Mouse (Mus musculus) intestine, embryonic 16.5 days (tissue): Measurements from ENCODE around the gene Glyr1. TPM values are rescaled to one million over a fixed set of nuclear protein-coding genes. Genes with fewer than 3 reads are reported as not detected.
A peak's percentile ranks its signal among the peaks of the same experiment; 100 is the strongest.

Experiments
- ATAC-seq: fragments of 200-750 bp; cut with Nextera tagmentation; 2 replicates; pipeline ENCODE4 v1.8.0; 2017; ENCODE audit warnings: moderate TSS enrichment, moderate library complexity
- H3K27ac ChIP-seq: fragments of 300-500 bp; sonication (generic); 2 replicates; pipeline ENCODE4 v1.5.1; 2014; ENCODE audit warnings: mild to moderate bottlenecking, low read length
- H3K27me3 ChIP-seq: fragments of 300-500 bp; sonication (generic); replicated peaks from 2 replicates; pipeline ENCODE4 v1.6.1; 2014; ENCODE audit warnings: low read length, control low read depth, mixed read lengths; ENCODE audit not compliant: control insufficient read depth, insufficient read depth
- H3K36me3 ChIP-seq: fragments of 300-500 bp; sonication (generic); 2 replicates; pipeline ENCODE4 v1.6.1; 2014; ENCODE audit warnings: low read length, control low read depth; ENCODE audit not compliant: control insufficient read depth, insufficient read depth
- H3K4me1 ChIP-seq: fragments of 300-500 bp; sonication (generic); 2 replicates; pipeline ENCODE4 v1.6.1; 2014; ENCODE audit warnings: low read length, control low read depth, mixed read lengths; ENCODE audit not compliant: control insufficient read depth, insufficient read depth
- H3K4me2 ChIP-seq: fragments of 300-500 bp; sonication (generic); 2 replicates; pipeline ENCODE4 v1.6.1; 2014; ENCODE audit warnings: low read depth, low read length, control low read depth
- H3K4me3 ChIP-seq: fragments of 300-500 bp; sonication (generic); 2 replicates; pipeline ENCODE4 v1.5.1; 2014; ENCODE audit warnings: mild to moderate bottlenecking, low read length
- H3K9ac ChIP-seq: fragments of 300-500 bp; sonication (generic); 2 replicates; pipeline ENCODE4 v1.6.1; 2014; ENCODE audit warnings: low read depth, low read length
- H3K9me3 ChIP-seq: fragments of 300-500 bp; sonication (generic); 2 replicates; pipeline ENCODE4 v1.6.1; 2016; ENCODE audit warnings: low read length, control low read depth; ENCODE audit not compliant: control insufficient read depth
- WGBS: fragments of 180-500 bp; shearing (Covaris S2); extraction: QIAGEN DNeasy Blood & Tissue Kit; methylation state at CpG from one replicate; pipeline ENCODE4 v1.1.7; 2014; 5-methylcytosine and 5-hydroxymethylcytosine counted together
- polyA plus RNA-seq: library from polyadenylated mRNA; unstranded; fragments of >200 nt; fragmentation: Nextera tagmentation; extraction: Ambion mirVana; gene quantifications from 2 replicates; pipeline ENCODE4 v1.2.1, GENCODE M21; 2015

Glyr1 gene
- polyA plus RNA-seq, 1 experiment from 2014 or later = 140 TPM

DNA sequence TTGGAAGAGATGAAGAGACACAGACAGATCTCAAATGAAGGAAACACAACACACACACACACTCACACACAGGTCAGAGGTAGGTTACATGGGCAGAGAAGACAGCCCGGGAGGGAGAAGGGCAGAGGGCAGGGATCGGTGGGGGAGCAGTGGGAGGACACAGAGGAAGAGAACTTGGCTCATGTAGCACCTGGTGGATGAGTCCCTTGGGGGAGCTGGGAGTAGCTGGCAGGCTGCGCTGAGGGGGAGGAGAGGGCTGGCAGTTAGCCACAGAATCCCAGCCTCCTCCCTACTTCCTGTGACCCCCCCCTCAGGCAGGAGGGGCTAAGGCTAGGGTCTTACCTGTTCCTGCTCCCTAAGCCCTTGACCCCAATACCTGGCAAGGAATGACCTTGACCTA lies 52.1 kb downstream of the Glyr1 start, which contains the start of gene Sept12:
Gene Sept12 (minus strand): TSS at position 300 of the 400 bp plus-strand sequence.
- no peak within 1 kb of the TSS for H3K4me2 ChIP-seq
- H3K36me3 ChIP-seq = no peaks in the 10 kb centered on the region
- no peak within 1 kb of the TSS for H3K4me3 ChIP-seq
- H3K9me3 ChIP-seq = no peaks in the 10 kb centered on the region
- H3K27me3 ChIP-seq = no peaks in the 10 kb centered on the region
- H3K9ac ChIP-seq = no peak within 1 kb of the TSS
- WGBS = 21% methylated on average over 3 of the region's 3 CpGs
- no peak; the same call in 1 of the 2 replicates for ATAC-seq
- peaks cover 13% of the 10 kb centered on the region; the same call in 1 of the 2 replicates for H3K4me1 ChIP-seq
- H3K27ac ChIP-seq = no peak within 1 kb of the TSS

GRCm38 (mm10) chr16:4993276-4993675 lies 56.4 kb downstream of the Glyr1 start:
- Histone ChIP-seq H3K9ac (no peak overlapping the region), H3K27me3 (no peaks in the 10 kb centered on the region), H3K4me1 (peaks cover 8% of the 10 kb centered on the region; the same call in 1 of the 2 replicates), H3K4me2 (no peak overlapping the region), H3K9me3 (no peaks in the 10 kb centered on the region), H3K4me3 (no peak overlapping the region), H3K36me3 (no peaks in the 10 kb centered on the region), H3K27ac (no peak overlapping the region)
- no peak for ATAC-seq
- WGBS = 90% methylated on average over 4 of the region's 4 CpGs

- no peaks in the 10 kb centered on the region for H3K36me3 ChIP-seq
- no peak overlapping the region for H3K9ac ChIP-seq
- no peaks in the 10 kb centered on the region for H3K9me3 ChIP-seq
- H3K27ac ChIP-seq = no peak overlapping the region
- H3K27me3 ChIP-seq = no peaks in the 10 kb centered on the region
- no peak for ATAC-seq
- 92% methylated on average over 12 of the region's 12 CpGs for WGBS
- no peak overlapping the region for H3K4me2 ChIP-seq
- no peaks in the 10 kb centered on the region for H3K4me1 ChIP-seq
- H3K4me3 ChIP-seq = no peak overlapping the region
These were observed 64.9 kb downstream of the Glyr1 start for GRCm38 (mm10) chr16:4984717-4985116.

- WGBS = 68% methylated on average over 4 of the region's 4 CpGs
- no peaks in the 10 kb centered on the region; the same call in 1 of the 2 replicates for H3K4me1 ChIP-seq
- H3K4me3 ChIP-seq = no peak overlapping the region
- H3K4me2 ChIP-seq = no peak overlapping the region
- no peak overlapping the region for H3K9ac ChIP-seq
- H3K9me3 ChIP-seq = no peaks in the 10 kb centered on the region
- no peaks in the 10 kb centered on the region for H3K27me3 ChIP-seq
- peak; percentile 69; the same call in 1 of the 2 replicates for ATAC-seq
- no peak overlapping the region for H3K27ac ChIP-seq
- H3K36me3 ChIP-seq = no peaks in the 10 kb centered on the region
These were observed 69.8 kb downstream of the Glyr1 start for GRCm38 (mm10) chr16:4979755-4980380.

- Histone ChIP-seq H3K27ac (no peak overlapping the region), H3K9ac (no peak overlapping the region), H3K4me3 (no peak overlapping the region), H3K4me1 (no peaks in the 10 kb centered on the region; the same call in 1 of the 2 replicates), H3K9me3 (no peaks in the 10 kb centered on the region), H3K4me2 (no peak overlapping the region), H3K36me3 (no peaks in the 10 kb centered on the region), H3K27me3 (no peaks in the 10 kb centered on the region)
- no peak for ATAC-seq
- WGBS = 47% methylated on average over 5 of the region's 5 CpGs
These were observed 71.2 kb downstream of the Glyr1 start for GRCm38 (mm10) chr16:4978275-4979051.

- H3K4me1 ChIP-seq = no peaks in the 10 kb centered on the region; the same call in 1 of the 2 replicates
- H3K9ac ChIP-seq = no peak overlapping the region
- WGBS = 67% methylated on average over 2 of the region's 2 CpGs
- no peak for ATAC-seq
- H3K36me3 ChIP-seq = no peaks in the 10 kb centered on the region
- no peak overlapping the region for H3K27ac ChIP-seq
- no peaks in the 10 kb centered on the region for H3K27me3 ChIP-seq
- H3K9me3 ChIP-seq = no peaks in the 10 kb centered on the region
- H3K4me3 ChIP-seq = no peak overlapping the region
- no peak overlapping the region for H3K4me2 ChIP-seq
These were observed 73.5 kb downstream of the Glyr1 start for GRCm38 (mm10) chr16:4976180-4976579.

DNA sequence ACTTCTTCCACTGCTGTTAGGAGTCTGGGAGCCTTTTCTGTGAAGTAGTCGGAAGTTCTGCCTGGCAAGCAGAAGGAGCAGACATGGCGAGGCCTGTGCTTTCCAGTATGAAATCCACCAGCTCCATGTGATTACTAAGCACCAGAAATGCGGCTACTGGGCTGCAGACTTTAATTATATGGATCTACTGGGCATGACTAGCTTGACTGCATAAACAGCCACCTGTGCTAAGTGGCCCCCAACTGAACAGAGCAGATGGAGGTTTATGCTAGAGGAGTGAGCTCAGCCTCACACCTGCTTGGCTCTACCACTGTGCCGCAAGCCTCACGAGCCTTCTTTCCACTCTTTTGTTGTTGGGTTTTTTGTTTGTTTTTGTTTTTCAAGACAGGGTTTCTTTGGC lies 75.1 kb downstream of the Glyr1 start:
- no peaks in the 10 kb centered on the region for H3K9me3 ChIP-seq
- no peaks in the 10 kb centered on the region; the same call in 1 of the 2 replicates for H3K4me1 ChIP-seq
- no peaks in the 10 kb centered on the region for H3K27me3 ChIP-seq
- no peak overlapping the region for H3K4me3 ChIP-seq
- 87% methylated on average over 5 of the region's 5 CpGs for WGBS
- ATAC-seq = no peak
- no peaks in the 10 kb centered on the region for H3K36me3 ChIP-seq
- H3K4me2 ChIP-seq = no peak overlapping the region
- H3K9ac ChIP-seq = no peak overlapping the region
- H3K27ac ChIP-seq = no peak overlapping the region

DNA sequence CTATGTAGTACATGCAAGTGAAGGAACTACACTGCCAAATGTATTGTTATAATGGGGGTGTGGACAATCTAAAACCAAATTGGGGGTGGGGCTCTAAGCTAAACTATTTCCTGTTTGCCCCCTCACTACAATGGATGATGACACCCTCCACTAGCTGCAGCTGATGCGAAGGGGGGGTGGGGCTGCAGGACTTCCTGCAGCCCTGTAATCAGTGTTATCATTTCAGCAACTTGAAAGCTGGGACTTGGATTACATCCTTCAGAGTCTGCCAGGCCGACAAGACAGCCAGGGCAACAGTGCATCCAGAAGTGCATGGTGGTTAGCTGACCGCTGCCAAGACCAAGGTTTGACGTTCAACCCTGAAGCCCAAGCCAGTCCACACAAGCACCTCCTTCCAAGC lies 78.0 kb downstream of the Glyr1 start:
- no peak overlapping the region for H3K4me3 ChIP-seq
- no peak for ATAC-seq
- no peak overlapping the region for H3K9ac ChIP-seq
- H3K27me3 ChIP-seq = no peaks in the 10 kb centered on the region
- no peaks in the 10 kb centered on the region for H3K9me3 ChIP-seq
- H3K27ac ChIP-seq = no peak overlapping the region
- no peaks in the 10 kb centered on the region; the same call in 1 of the 2 replicates for H3K4me1 ChIP-seq
- WGBS = 66% methylated on average over 4 of the region's 4 CpGs
- no peaks in the 10 kb centered on the region for H3K36me3 ChIP-seq
- no peak overlapping the region for H3K4me2 ChIP-seq

DNA sequence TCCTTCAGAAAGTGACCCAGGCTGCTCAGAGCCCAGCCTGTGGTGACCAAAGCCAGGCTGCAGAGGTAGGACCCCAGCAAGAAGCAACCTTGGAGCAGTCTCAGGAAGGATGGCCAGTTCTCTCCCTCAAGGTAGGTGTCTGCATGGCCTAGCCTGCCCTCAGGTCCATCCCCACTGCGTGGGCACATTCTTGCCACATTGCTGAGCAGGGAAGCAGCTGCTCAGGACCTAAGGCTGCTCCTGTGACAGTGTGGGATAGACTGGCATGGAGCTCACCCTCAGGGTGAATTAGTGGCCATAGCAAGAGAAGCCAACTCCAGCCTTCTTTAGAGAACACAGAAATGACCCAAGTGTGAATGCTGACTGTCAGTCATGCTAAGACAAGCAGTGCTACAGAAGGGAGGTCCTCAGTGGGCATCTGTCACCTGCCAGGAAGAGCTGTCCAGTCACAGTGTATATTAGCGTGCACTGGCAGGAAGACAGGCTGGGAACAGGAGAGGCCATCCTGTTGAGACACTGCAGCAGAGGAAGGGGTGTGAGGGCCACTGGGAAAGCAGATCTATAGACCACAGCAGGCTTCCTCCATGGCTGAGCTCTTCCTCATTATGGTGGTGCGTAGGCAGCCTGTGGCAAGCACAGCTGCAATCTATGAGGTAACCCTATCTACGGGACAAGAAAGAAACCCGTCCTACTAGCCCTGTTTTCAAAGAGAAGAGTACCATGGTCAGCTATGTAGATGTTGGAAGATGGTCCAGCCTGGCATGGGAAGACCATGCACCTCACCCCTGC lies 80.4 kb downstream of the Glyr1 start:
- no peaks in the 10 kb centered on the region for H3K36me3 ChIP-seq
- no peak overlapping the region for H3K4me3 ChIP-seq
- no peak overlapping the region for H3K4me2 ChIP-seq
- no peaks in the 10 kb centered on the region for H3K27me3 ChIP-seq
- H3K9me3 ChIP-seq = no peaks in the 10 kb centered on the region
- H3K4me1 ChIP-seq = peaks cover 3% of the 10 kb centered on the region; the same call in 1 of the 2 replicates
- H3K27ac ChIP-seq = no peak overlapping the region
- 0 out of 2 replicates have a peak overlapping the region, but pooled peaks have one; percentile 17 for H3K9ac ChIP-seq
- ATAC-seq = no peak
- WGBS = 82% methylated on average over 5 of the region's 5 CpGs
